Comparison of ENCODE assay signal across 7 mouse cellular contexts in the genomic region with DNA sequence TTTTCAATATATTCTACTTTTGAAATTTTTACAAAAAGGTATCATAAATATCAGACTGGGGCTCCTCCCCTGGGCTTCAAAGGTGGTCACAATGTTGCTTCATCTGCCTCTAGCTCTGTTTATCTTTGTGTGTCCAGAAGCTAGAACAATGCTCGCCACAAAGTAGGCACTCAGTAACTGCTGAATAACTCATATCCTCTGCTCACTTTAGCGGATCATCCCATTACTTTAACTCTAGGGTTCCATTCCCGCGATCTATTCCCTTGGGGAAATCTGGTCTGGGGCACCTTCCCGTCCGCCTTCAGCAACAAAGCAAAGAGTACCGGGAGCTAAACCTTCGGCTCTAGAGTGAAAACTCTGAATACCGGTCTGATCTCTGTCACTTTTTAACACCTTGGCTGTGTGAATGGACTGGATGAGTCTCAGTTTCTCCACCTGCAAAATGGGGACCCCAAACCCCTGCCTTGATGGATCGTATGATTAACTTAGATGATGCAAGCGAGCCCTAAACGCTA. TPM values are rescaled to one million over a fixed set of nuclear protein-coding genes. Genes with fewer than 3 reads are reported as not detected.
DNase-seq lines count a peak whose midpoint lies in the region; ATAC-seq and TF ChIP-seq lines count a peak whose summit lies in the region.

No protein-coding gene starts in this region.

- under 1% methylated on average over 12 of the region's 12 CpGs for WGBS in spleen, adult 2 months
- 3% methylated on average over 12 of the region's 12 CpGs for WGBS in forebrain, embryonic 11.5 days
- 1% methylated on average over 12 of the region's 12 CpGs for WGBS in liver, embryonic 12.5 days (ENCODE audit: insufficient replicate concordance)

- H3K4me1 ChIP-seq in spleen, adult 2 months (ENCODE audit: control insufficient read depth, insufficient read depth, insufficient read length): peaks cover 2% of the 10 kb centered on the region; the same call in 1 of the 2 replicates
- no peaks in the 10 kb centered on the region; the same call in 1 of the 2 replicates for H3K4me1 ChIP-seq in forebrain, embryonic 11.5 days (replicated peaks; ENCODE audit: control insufficient read depth, insufficient read depth, low read length)
- H3K4me1 ChIP-seq in liver, embryonic 12.5 days: peaks cover 16% of the 10 kb centered on the region

- TF ChIP-seq CTCF in spleen, adult 2 months (IDR thresholded peaks at IDR 0.05; ENCODE audit: extremely low read depth, insufficient read depth, insufficient read length, insufficient replicate concordance): no peak

- no peak for DNase-seq in spleen, adult 2 months (ENCODE audit: low read depth in 1 of 2, low spot score in 2 of 2)
- DNase-seq in spleen, adult 18-20 months: no peak
- no peak for DNase-seq in forebrain, embryonic 11.5 days (ENCODE audit: low spot score)
- peak; percentile 8 for DNase-seq in yolk sac, embryonic 10.5 days (ENCODE audit: low spot score)
- DNase-seq in cerebellum, postnatal 36 days: no peak
- no peak for DNase-seq in right cerebral cortex, postnatal 4 days

- peak overlapping the region; percentile 49 for H3K4me2 ChIP-seq in forebrain, embryonic 11.5 days (ENCODE audit: low read depth, low read length, severe bottlenecking)
- H3K4me2 ChIP-seq in liver, embryonic 12.5 days: peak overlapping the region; percentile 90

- ATAC-seq in forebrain, embryonic 11.5 days (replicated peaks; ENCODE audit: low FRiP score): no peak
- no peak for ATAC-seq in liver, embryonic 12.5 days

- peak overlapping the region; percentile 71 for H3K9ac ChIP-seq in forebrain, embryonic 11.5 days (ENCODE audit: low read length)
- H3K9ac ChIP-seq in liver, embryonic 12.5 days: peak overlapping the region; percentile 79

- H3K36me3 ChIP-seq in spleen, adult 2 months (ENCODE audit: control insufficient read depth, insufficient read depth, low read length): peaks cover 14% of the 10 kb centered on the region
- H3K36me3 ChIP-seq in forebrain, embryonic 11.5 days (ENCODE audit: control insufficient read depth, insufficient read depth, low read length): peaks cover 9% of the 10 kb centered on the region
- H3K36me3 ChIP-seq in liver, embryonic 12.5 days: peaks cover 34% of the 10 kb centered on the region

- peak overlapping the region; percentile 92 for H3K4me3 ChIP-seq in spleen, adult 2 months (ENCODE audit: extremely low read depth, insufficient read depth, insufficient read length)
- peak overlapping the region; percentile 58 for H3K4me3 ChIP-seq in forebrain, embryonic 11.5 days (ENCODE audit: low read depth, low read length)
- peak overlapping the region; percentile 75 for H3K4me3 ChIP-seq in liver, embryonic 12.5 days

- no peaks in the 10 kb centered on the region for H3K9me3 ChIP-seq in forebrain, embryonic 11.5 days (ENCODE audit: control insufficient read depth, low read length)
- no peaks in the 10 kb centered on the region for H3K9me3 ChIP-seq in liver, embryonic 12.5 days (replicated peaks)

- peak overlapping the region; percentile 44; the same call in 1 of the 2 replicates for H3K27ac ChIP-seq in spleen, adult 2 months (ENCODE audit: insufficient read depth, low read length)
- H3K27ac ChIP-seq in forebrain, embryonic 11.5 days (ENCODE audit: low read depth, low read length): peak overlapping the region; percentile 96; the same call in 1 of the 2 replicates
- H3K27ac ChIP-seq in liver, embryonic 12.5 days: peak overlapping the region; percentile 89

- H3K27me3 ChIP-seq in spleen, adult 2 months (ENCODE audit: control insufficient read depth, insufficient read depth, low read length): no peaks in the 10 kb centered on the region
- H3K27me3 ChIP-seq in forebrain, embryonic 11.5 days (ENCODE audit: control insufficient read depth, insufficient read depth, low read length): no peaks in the 10 kb centered on the region
- no peaks in the 10 kb centered on the region for H3K27me3 ChIP-seq in liver, embryonic 12.5 days (replicated peaks)

- TF ChIP-seq POLR2A in spleen, adult 2 months (IDR thresholded peaks at IDR 0.05; ENCODE audit: low read depth, low read length): no peak

RNA-seq across cellular contexts. Expression of a gene that starts 0.8 kb away (rescaled TPM):
- 26.8 and 28.3 TPM in 2 replicates for polyA plus RNA-seq in spleen, adult 2 months (2012; rRNA removed)
- 62.3 and 67.9 TPM in 2 replicates for polyA plus RNA-seq in forebrain, embryonic 11.5 days (2014; fragmentation: Nextera tagmentation; extraction: Ambion mirVana)
- polyA plus RNA-seq in liver, embryonic 12.5 days (2016; fragmentation: Nextera tagmentation; extraction: Ambion mirVana): 11.2 and 12.8 TPM in 2 replicates

RNA-seq across cellular contexts. Expression of a gene that starts 44.3 kb away (rescaled TPM):
- polyA plus RNA-seq in spleen, adult 2 months (2012; rRNA removed): 8.9 and 12.3 TPM in 2 replicates
- polyA plus RNA-seq in forebrain, embryonic 11.5 days (2014; fragmentation: Nextera tagmentation; extraction: Ambion mirVana): 7.6 and 8.5 TPM in 2 replicates
- 2.0 and 2.9 TPM in 2 replicates for polyA plus RNA-seq in liver, embryonic 12.5 days (2016; fragmentation: Nextera tagmentation; extraction: Ambion mirVana)

Comparison
In these comparisons a context has a peak if more than half of its experiments do, and no peak if none do; other contexts are left out.
1. H3K27ac ChIP-seq: peak in every context shown above with its lines; median percentile 96 in forebrain, embryonic 11.5 days; 89 in liver, embryonic 12.5 days; 44 in spleen, adult 2 months.